Mouse (Mus musculus) brain, embryonic 14.5 days (tissue): ENCODE measurements at regions not wholly inside any gene's neighbourhood (a gene's known extent, or its start where the extent isn't known, plus 50 kb on each side); places are given as distances from the start of the nearest gene placed in this dataset.

Source experiments
- CTCF ChIP-seq: fragments of 200-500 bp; IDR thresholded peaks from 2 replicates; pipeline ENCODE4 v1.5.1; 2012; ENCODE audit warnings: inconsistent platforms, mild to moderate bottlenecking, moderate library complexity, borderline replicate concordance; ENCODE audit not compliant: insufficient read depth, insufficient read length; ENCODE audit errors: extremely low read depth
- POLR2A ChIP-seq: fragments of 200-500 bp; IDR thresholded peaks from 2 replicates; pipeline ENCODE4 v1.6.1; 2012; ENCODE audit warnings: mild to moderate bottlenecking, inconsistent platforms, borderline replicate concordance; ENCODE audit not compliant: poor library complexity, insufficient read depth, insufficient read length, severe bottlenecking; ENCODE audit errors: extremely low read depth

DNA sequence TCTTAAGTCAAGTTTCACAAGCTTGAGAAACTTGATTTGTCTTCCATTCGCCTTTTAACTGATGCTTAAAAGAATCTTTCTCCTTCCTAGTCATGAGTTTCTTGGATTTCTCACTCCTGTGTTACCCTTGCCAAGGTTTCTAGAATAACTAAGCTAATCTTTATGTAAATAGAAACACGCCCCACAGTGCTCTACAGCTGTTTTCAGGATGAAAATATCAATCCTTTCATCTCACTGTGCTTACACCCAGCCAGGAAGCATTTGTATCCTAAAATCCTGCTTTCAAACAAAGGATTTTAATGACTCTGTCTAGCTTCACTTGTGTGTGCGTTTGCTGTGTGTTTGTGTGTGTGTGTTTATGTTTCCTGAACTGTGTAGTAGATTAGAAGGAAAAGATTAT is 119.5 kb upstream of the Hcn1 start:
- TF ChIP-seq POLR2A = no peak
- no peak for TF ChIP-seq CTCF
